Mouse (Mus musculus): ENCODE measurements around the gene Arl15. TPM values are rescaled to one million over a fixed set of nuclear protein-coding genes. Genes with fewer than 3 reads are reported as not detected.

The Arl15 gene
- 14.6 and 15.2 TPM in 2 replicates for polyA plus RNA-seq (2014; fragmentation: Nextera tagmentation; extraction: Ambion mirVana)

DNA sequence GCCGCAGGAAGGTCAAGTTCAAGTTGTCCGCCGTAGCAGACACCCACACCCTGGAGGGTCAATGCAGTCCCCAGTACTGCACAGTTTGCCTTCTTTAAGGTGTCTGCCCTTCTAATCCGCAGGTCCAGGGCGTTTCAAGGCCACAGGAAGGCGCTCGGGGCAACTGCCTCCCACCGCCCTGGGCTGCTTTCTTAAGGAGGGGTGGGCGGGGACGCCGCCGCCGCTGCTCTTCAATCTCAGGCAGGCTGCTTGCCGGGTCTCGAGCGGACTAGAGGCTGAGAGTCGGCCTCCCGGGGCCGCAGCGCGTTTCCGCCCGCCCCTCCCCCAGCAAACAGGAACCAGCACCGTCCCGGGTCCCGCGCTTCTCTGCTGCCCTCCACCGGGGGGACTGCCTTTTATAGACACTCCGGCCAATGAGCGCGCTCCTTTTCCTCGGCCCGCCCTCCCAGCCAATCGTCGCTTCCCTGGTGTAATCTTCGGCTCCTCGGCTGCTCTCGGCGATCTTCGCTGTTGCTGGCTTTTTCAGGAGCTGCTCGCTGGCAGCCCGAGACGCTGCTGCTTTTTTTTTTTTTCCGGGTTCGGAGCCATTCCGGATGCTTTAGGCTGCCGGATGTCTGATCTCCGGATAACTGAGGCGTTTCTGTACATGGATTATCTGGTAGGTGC, at the start of gene Arl15:
Gene Arl15 (plus strand): TSS at position 467 of the 666 bp plus-strand sequence.
- H3K9ac ChIP-seq (ENCODE audit: low read length) = peak within 1 kb of the TSS; percentile 88
- DNase-seq (ENCODE audit: low spot score) (peak; percentile 99), ATAC-seq (replicated peaks; ENCODE audit: low FRiP score) (peak; percentile 98)
- no peaks in the 10 kb centered on the region for H3K36me3 ChIP-seq (ENCODE audit: control insufficient read depth, insufficient read depth, low read length)
- H3K4me2 ChIP-seq (ENCODE audit: low read depth, low read length, severe bottlenecking) = peak within 1 kb of the TSS; percentile 78
- H3K9me3 ChIP-seq (ENCODE audit: control insufficient read depth, low read length) = no peaks in the 10 kb centered on the region
- H3K4me1 ChIP-seq (replicated peaks; ENCODE audit: control insufficient read depth, insufficient read depth, low read length) = peaks cover 2% of the 10 kb centered on the region; the same call in 1 of the 2 replicates
- H3K27me3 ChIP-seq (ENCODE audit: control insufficient read depth, insufficient read depth, low read length) = no peaks in the 10 kb centered on the region
- WGBS = under 1% methylated on average over 49 of the region's 49 CpGs
- peak within 1 kb of the TSS; percentile 77 for H3K4me3 ChIP-seq (ENCODE audit: low read depth, low read length)
- H3K27ac ChIP-seq (ENCODE audit: low read depth, low read length) = peak within 1 kb of the TSS; percentile 90

- DNase-seq (ENCODE audit: low spot score) (no peak), ATAC-seq (replicated peaks; ENCODE audit: low FRiP score) (no peak)
- no peaks in the 10 kb centered on the region for H3K27me3 ChIP-seq (ENCODE audit: control insufficient read depth, insufficient read depth, low read length)
Measured at GRCm38 (mm10) chr13:113745301-113745700, 49.0 kb upstream of the Arl15 start.

DNA sequence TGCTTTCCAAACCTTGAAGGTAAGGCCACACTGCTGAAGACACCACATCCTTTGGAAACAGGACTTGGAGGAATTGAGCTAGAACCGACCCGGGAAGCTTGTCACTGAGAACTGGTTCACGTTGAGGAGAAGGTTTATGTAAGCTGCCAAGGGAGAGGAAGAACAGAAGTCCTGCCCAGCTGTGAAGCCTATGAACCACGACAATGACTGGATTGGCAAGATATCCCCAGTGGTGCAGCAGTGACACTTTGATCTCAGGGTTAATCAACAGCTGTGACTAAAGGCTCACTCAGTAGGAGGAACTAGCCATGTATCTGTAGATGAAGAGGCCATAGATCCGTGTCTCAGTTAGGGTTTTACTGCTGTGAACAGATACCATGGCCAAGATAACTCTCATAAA, 43.5 kb upstream of the Arl15 start:
- ATAC-seq (replicated peaks; ENCODE audit: low FRiP score) (no peak), DNase-seq (ENCODE audit: low spot score) (no peak)
- Histone ChIP-seq H3K27me3 (ENCODE audit: control insufficient read depth, insufficient read depth, low read length) (no peaks in the 10 kb centered on the region), H3K4me2 (ENCODE audit: low read depth, low read length, severe bottlenecking) (no peak overlapping the region), H3K27ac (ENCODE audit: low read depth, low read length) (no peak overlapping the region), H3K9ac (ENCODE audit: low read length) (no peak overlapping the region), H3K36me3 (ENCODE audit: control insufficient read depth, insufficient read depth, low read length) (no peaks in the 10 kb centered on the region), H3K4me3 (ENCODE audit: low read depth, low read length) (no peak overlapping the region), H3K9me3 (ENCODE audit: control insufficient read depth, low read length) (no peaks in the 10 kb centered on the region), H3K4me1 (replicated peaks; ENCODE audit: control insufficient read depth, insufficient read depth, low read length) (no peaks in the 10 kb centered on the region)
- WGBS = 77% methylated on average over 5 of the region's 5 CpGs

More at GRCm38 (mm10) chr13:113745301-113745700, 49.0 kb upstream of the Arl15 start:
- Histone ChIP-seq H3K4me1 (replicated peaks; ENCODE audit: control insufficient read depth, insufficient read depth, low read length) (no peaks in the 10 kb centered on the region), H3K27ac (ENCODE audit: low read depth, low read length) (no peak overlapping the region), H3K9me3 (ENCODE audit: control insufficient read depth, low read length) (no peaks in the 10 kb centered on the region), H3K4me2 (ENCODE audit: low read depth, low read length, severe bottlenecking) (no peak overlapping the region), H3K4me3 (ENCODE audit: low read depth, low read length) (no peak overlapping the region), H3K9ac (ENCODE audit: low read length) (no peak overlapping the region), H3K36me3 (ENCODE audit: control insufficient read depth, insufficient read depth, low read length) (no peaks in the 10 kb centered on the region)
- WGBS = 55% methylated on average over 2 of the region's 2 CpGs

DNA sequence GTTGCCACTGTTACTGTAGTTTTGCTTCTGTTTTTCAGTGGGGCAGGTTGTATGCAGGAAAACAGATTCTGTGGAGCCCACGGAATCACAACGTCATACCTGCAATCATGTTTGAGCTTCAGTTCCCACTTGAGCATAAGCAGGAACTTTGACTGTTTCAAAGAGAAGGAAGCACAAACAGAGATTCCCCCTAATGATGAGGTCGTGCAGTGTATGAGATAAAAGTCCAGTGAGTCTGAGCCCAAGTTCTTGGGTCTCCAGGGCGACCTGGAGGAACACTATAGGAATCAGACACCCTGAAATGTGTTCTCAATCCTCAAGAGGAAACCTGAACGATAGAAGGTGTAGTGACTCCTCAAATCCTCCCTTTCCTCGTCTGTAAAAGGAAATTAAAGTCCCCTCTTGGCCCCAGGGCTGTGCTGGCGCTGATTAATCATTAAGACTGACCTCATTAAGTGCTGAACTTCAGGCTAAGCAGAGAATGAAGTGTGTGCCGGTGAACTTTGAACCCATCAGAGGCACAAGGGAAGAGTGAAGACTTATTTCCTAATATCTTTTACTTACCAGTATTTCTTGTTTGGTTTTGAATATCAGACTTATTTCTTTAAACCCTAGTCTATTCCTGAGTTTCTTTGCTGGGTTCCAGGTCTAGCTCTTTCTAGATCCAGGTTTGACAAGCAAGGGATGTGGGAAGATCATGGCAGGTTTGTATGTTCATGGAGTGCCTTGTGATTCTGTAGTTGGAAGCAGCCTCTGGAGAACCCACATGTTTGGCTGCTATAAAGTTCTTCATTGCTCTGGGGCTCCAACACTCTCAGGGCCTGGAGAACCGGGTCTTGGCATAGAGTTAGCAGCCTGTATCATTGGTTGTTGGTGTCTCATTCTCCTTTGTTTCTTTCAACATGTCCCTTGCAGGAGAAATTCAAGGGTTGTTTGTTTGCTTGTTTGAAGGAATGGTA, 39.3 kb upstream of the Arl15 start:
- 68% methylated on average over 9 of the region's 9 CpGs for WGBS
- Histone ChIP-seq H3K9ac (ENCODE audit: low read length) (no peak overlapping the region), H3K27ac (ENCODE audit: low read depth, low read length) (no peak overlapping the region), H3K27me3 (ENCODE audit: control insufficient read depth, insufficient read depth, low read length) (no peaks in the 10 kb centered on the region), H3K4me2 (ENCODE audit: low read depth, low read length, severe bottlenecking) (no peak overlapping the region), H3K4me1 (replicated peaks; ENCODE audit: control insufficient read depth, insufficient read depth, low read length) (no peaks in the 10 kb centered on the region), H3K36me3 (ENCODE audit: control insufficient read depth, insufficient read depth, low read length) (no peaks in the 10 kb centered on the region), H3K9me3 (ENCODE audit: control insufficient read depth, low read length) (no peaks in the 10 kb centered on the region), H3K4me3 (ENCODE audit: low read depth, low read length) (no peak overlapping the region)
- ATAC-seq (replicated peaks; ENCODE audit: low FRiP score) = no peak
- DNase-seq (ENCODE audit: low spot score) = no peak

DNA sequence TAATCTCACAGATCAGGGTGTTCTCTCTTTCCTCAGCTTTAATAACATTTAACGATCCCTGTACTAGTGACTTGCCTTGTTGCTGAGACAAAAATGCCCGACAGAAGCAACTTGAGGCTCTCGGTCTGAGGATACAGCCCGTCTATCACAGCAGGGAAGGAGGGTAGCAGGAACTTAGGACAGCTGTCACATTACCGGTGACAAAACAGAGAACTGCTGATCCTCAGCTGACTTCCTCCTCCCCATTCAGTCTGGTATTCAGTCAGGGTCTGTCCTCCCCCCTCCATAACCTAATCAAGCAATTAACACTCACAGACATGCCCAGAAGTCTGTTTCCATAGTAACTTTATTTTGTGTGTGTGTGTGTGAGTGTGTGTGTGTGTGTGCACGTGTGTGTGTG, 38.5 kb upstream of the Arl15 start:
- no peak overlapping the region for H3K4me3 ChIP-seq (ENCODE audit: low read depth, low read length)
- no peaks in the 10 kb centered on the region for H3K27me3 ChIP-seq (ENCODE audit: control insufficient read depth, insufficient read depth, low read length)
- H3K36me3 ChIP-seq (ENCODE audit: control insufficient read depth, insufficient read depth, low read length) = no peaks in the 10 kb centered on the region
- no peaks in the 10 kb centered on the region for H3K9me3 ChIP-seq (ENCODE audit: control insufficient read depth, low read length)
- H3K9ac ChIP-seq (ENCODE audit: low read length) = no peak overlapping the region
- no peak overlapping the region for H3K4me2 ChIP-seq (ENCODE audit: low read depth, low read length, severe bottlenecking)
- no peak overlapping the region for H3K27ac ChIP-seq (ENCODE audit: low read depth, low read length)
- no peaks in the 10 kb centered on the region for H3K4me1 ChIP-seq (replicated peaks; ENCODE audit: control insufficient read depth, insufficient read depth, low read length)
- 42% methylated on average over 6 of the region's 6 CpGs for WGBS
- no peak for DNase-seq (ENCODE audit: low spot score)
- ATAC-seq (replicated peaks; ENCODE audit: low FRiP score) = no peak

DNA sequence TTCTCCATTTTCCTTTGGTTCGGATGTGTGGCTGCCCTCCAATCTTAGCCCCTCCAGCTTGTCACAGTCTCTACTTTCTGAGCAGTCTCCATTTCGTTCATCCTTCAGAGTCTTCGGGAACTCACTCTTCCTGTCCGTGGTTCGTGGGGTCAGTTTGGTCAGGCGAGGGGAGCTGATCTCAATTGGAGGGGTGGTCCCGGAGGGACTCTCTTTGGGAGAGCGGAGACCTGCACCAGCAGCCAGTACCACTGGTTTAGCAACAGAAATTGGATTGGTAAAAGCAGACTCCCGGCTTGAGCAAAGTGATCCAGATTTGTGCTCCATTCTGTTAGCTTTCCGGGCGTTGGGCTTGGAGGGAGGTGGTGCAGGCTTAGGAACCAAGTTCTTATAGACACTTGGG, 32.6 kb upstream of the Arl15 start:
- 94% methylated on average over 11 of the region's 11 CpGs for WGBS
- no peak overlapping the region for H3K9ac ChIP-seq (ENCODE audit: low read length)
- H3K4me3 ChIP-seq (ENCODE audit: low read depth, low read length) = no peak overlapping the region
- H3K4me2 ChIP-seq (ENCODE audit: low read depth, low read length, severe bottlenecking) = no peak overlapping the region
- DNase-seq (ENCODE audit: low spot score) (no peak), ATAC-seq (replicated peaks; ENCODE audit: low FRiP score) (no peak)
- H3K4me1 ChIP-seq (replicated peaks; ENCODE audit: control insufficient read depth, insufficient read depth, low read length) = no peaks in the 10 kb centered on the region
- no peak overlapping the region for H3K27ac ChIP-seq (ENCODE audit: low read depth, low read length)
- no peaks in the 10 kb centered on the region for H3K9me3 ChIP-seq (ENCODE audit: control insufficient read depth, low read length)
- H3K27me3 ChIP-seq (ENCODE audit: control insufficient read depth, insufficient read depth, low read length) = no peaks in the 10 kb centered on the region
- no peaks in the 10 kb centered on the region for H3K36me3 ChIP-seq (ENCODE audit: control insufficient read depth, insufficient read depth, low read length)

GRCm38 (mm10) chr13:113762766-113763516, 31.4 kb upstream of the Arl15 start:
- H3K9ac ChIP-seq (ENCODE audit: low read length) = no peak overlapping the region
- H3K4me2 ChIP-seq (ENCODE audit: low read depth, low read length, severe bottlenecking) = no peak overlapping the region
- no peak overlapping the region for H3K27ac ChIP-seq (ENCODE audit: low read depth, low read length)
- ATAC-seq (replicated peaks; ENCODE audit: low FRiP score) = no peak
- H3K36me3 ChIP-seq (ENCODE audit: control insufficient read depth, insufficient read depth, low read length) = no peaks in the 10 kb centered on the region
- no peak for DNase-seq (ENCODE audit: low spot score)
- no peaks in the 10 kb centered on the region for H3K4me1 ChIP-seq (replicated peaks; ENCODE audit: control insufficient read depth, insufficient read depth, low read length)
- no peak overlapping the region for H3K4me3 ChIP-seq (ENCODE audit: low read depth, low read length)
- H3K27me3 ChIP-seq (ENCODE audit: control insufficient read depth, insufficient read depth, low read length) = no peaks in the 10 kb centered on the region
- WGBS = 88% methylated on average over 14 of the region's 14 CpGs
- no peaks in the 10 kb centered on the region for H3K9me3 ChIP-seq (ENCODE audit: control insufficient read depth, low read length)

DNA sequence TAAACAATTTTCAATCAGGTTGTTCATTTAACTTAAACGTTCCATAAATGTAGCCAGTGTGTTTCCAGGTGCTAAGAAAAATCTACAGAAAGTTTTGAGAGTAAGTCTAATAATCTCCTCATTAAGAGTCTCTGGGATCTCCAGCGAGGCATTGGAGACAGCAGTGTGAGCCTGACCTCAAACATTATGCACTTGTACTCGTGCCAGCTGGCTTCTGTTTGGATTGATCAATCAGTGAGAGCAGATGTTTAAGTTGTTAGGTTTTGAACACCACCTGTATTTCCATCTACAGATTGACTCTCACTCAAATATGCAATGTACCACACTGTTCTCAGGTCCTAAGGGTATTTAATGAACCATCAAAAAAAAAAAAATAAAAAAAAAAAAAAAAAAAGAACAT, 28.9 kb upstream of the Arl15 start:
- no peak for ATAC-seq (replicated peaks; ENCODE audit: low FRiP score)
- H3K27me3 ChIP-seq (ENCODE audit: control insufficient read depth, insufficient read depth, low read length) = no peaks in the 10 kb centered on the region
- H3K36me3 ChIP-seq (ENCODE audit: control insufficient read depth, insufficient read depth, low read length) = no peaks in the 10 kb centered on the region
- H3K4me2 ChIP-seq (ENCODE audit: low read depth, low read length, severe bottlenecking) = no peak overlapping the region
- DNase-seq (ENCODE audit: low spot score) = no peak
- WGBS = 53% methylated on average over 3 of the region's 3 CpGs
- H3K4me3 ChIP-seq (ENCODE audit: low read depth, low read length) = no peak overlapping the region
- H3K9ac ChIP-seq (ENCODE audit: low read length) = no peak overlapping the region
- H3K27ac ChIP-seq (ENCODE audit: low read depth, low read length) = no peak overlapping the region
- H3K9me3 ChIP-seq (ENCODE audit: control insufficient read depth, low read length) = no peaks in the 10 kb centered on the region
- H3K4me1 ChIP-seq (replicated peaks; ENCODE audit: control insufficient read depth, insufficient read depth, low read length) = no peaks in the 10 kb centered on the region
